Mouse (Mus musculus) frontal cortex, postnatal 25 days (tissue): ENCODE measurements around the gene Rimbp3.
"Not testable (repeated sequence)": the region's sequence is repeated elsewhere in the genome, so short reads cannot be mapped to it uniquely, and the experiment has no call there.

Experiments
- DNase-seq, 2 experiments: peaks; one replicate each; pipeline ENCODE4 v3.0.0; 2022; ENCODE audit warnings: low spot score in 2 of 2

Gene Rimbp3

GRCm38 (mm10) chr16:17208389-17209361 lies at the start of gene Rimbp3:
Gene Rimbp3 (plus strand): TSS chr16:17208603.
- DNase-seq = peak; percentile 74 to 76

- not testable (repeated sequence) for DNase-seq
Observed at GRCm38 (mm10) chr16:17165478-17165877, 42.9 kb upstream of the Rimbp3 start.

GRCm38 (mm10) chr16:17167179-17167578 lies 41.2 kb upstream of the Rimbp3 start:
- no peak for DNase-seq

- no peak for DNase-seq
Observed at GRCm38 (mm10) chr16:17168049-17168448, 40.4 kb upstream of the Rimbp3 start.

GRCm38 (mm10) chr16:17175765-17176164 lies 32.6 kb upstream of the Rimbp3 start:
- DNase-seq = no peak

GRCm38 (mm10) chr16:17177623-17178170 lies 30.7 kb upstream of the Rimbp3 start:
- no peak for DNase-seq

- no peak for DNase-seq
Observed at GRCm38 (mm10) chr16:17179706-17180105, 28.7 kb upstream of the Rimbp3 start.

- DNase-seq = no peak
Observed at GRCm38 (mm10) chr16:17181382-17181781, 27.0 kb upstream of the Rimbp3 start.

GRCm38 (mm10) chr16:17182136-17182535 lies 26.3 kb upstream of the Rimbp3 start:
- no peak for DNase-seq

- no peak for DNase-seq
Observed at GRCm38 (mm10) chr16:17183003-17183402, 25.4 kb upstream of the Rimbp3 start.

GRCm38 (mm10) chr16:17185475-17185874 lies 22.9 kb upstream of the Rimbp3 start:
- no peak for DNase-seq

- DNase-seq = no peak
Observed at GRCm38 (mm10) chr16:17193823-17194222, 14.6 kb upstream of the Rimbp3 start.

- no peak for DNase-seq
Observed at GRCm38 (mm10) chr16:17200121-17200952, 8.1 kb upstream of the Rimbp3 start.

- peak; percentile 76 to 77 for DNase-seq
Observed at GRCm38 (mm10) chr16:17200953-17201707, 7.3 kb upstream of the Rimbp3 start.

- no peak for DNase-seq
Observed at GRCm38 (mm10) chr16:17201977-17202376, 6.4 kb upstream of the Rimbp3 start.

GRCm38 (mm10) chr16:17202549-17202948 lies 5.9 kb upstream of the Rimbp3 start, which contains the start of gene Ube2l3:
Gene Ube2l3 (minus strand): TSS chr16:17202649.
- DNase-seq = no peak

- no peak for DNase-seq
Observed at GRCm38 (mm10) chr16:17204990-17205389, 3.4 kb upstream of the Rimbp3 start.

GRCm38 (mm10) chr16:17209404-17209960 lies 1.1 kb downstream of the Rimbp3 start:
- peak; percentile 10 to 17 for DNase-seq

- peak; percentile 79 to 82 for DNase-seq
Observed at GRCm38 (mm10) chr16:17209981-17210838, 1.8 kb downstream of the Rimbp3 start.
